Mouse (Mus musculus) liver, embryonic 12.5 days (tissue): ENCODE results near the gene Disp1. TPM values are rescaled to one million over a fixed set of nuclear protein-coding genes. Genes with fewer than 3 reads are reported as not detected.

Experiments
- ATAC-seq: fragments of 200-750 bp; cut with Nextera tagmentation; 2 replicates; pipeline ENCODE4 v1.8.0; 2017; ENCODE audit warnings: moderate number of reproducible peaks, mild to moderate bottlenecking, moderate library complexity
- H3K27ac ChIP-seq: fragments of 300-500 bp; sonication (generic); 2 replicates; pipeline ENCODE4 v1.5.1; 2016; ENCODE audit warnings: mild to moderate bottlenecking
- H3K27me3 ChIP-seq: fragments of 300-500 bp; sonication (generic); replicated peaks from 2 replicates; pipeline ENCODE4 v1.6.1; 2016; ENCODE audit warnings: mild to moderate bottlenecking, moderate library complexity
- H3K36me3 ChIP-seq: fragments of 300-500 bp; sonication (generic); 2 replicates; pipeline ENCODE4 v1.6.1; 2016; ENCODE audit warnings: mild to moderate bottlenecking, moderate library complexity
- H3K4me1 ChIP-seq: fragments of 300-500 bp; sonication (generic); 2 replicates; pipeline ENCODE4 v1.6.1; 2016
- H3K4me2 ChIP-seq: fragments of 300-500 bp; sonication (generic); 2 replicates; pipeline ENCODE4 v1.6.1; 2016; ENCODE audit warnings: mild to moderate bottlenecking, moderate library complexity
- H3K4me3 ChIP-seq: fragments of 300-500 bp; sonication (generic); 2 replicates; pipeline ENCODE4 v1.5.1; 2016; ENCODE audit warnings: mild to moderate bottlenecking, moderate library complexity
- H3K9ac ChIP-seq: fragments of 300-500 bp; sonication (generic); 2 replicates; pipeline ENCODE4 v1.6.1; 2016; ENCODE audit warnings: mild to moderate bottlenecking, moderate library complexity
- H3K9me3 ChIP-seq: fragments of 300-500 bp; sonication (generic); replicated peaks from 2 replicates; pipeline ENCODE4 v1.6.1; 2016; ENCODE audit warnings: mild to moderate bottlenecking, moderate library complexity
- WGBS: fragments of 180-500 bp; shearing (Covaris S2); methylation state at CpG from one replicate; pipeline ENCODE4 v1.1.7; 2016; ENCODE audit not compliant: insufficient replicate concordance; 5-methylcytosine and 5-hydroxymethylcytosine counted together
- polyA plus RNA-seq: library from polyadenylated mRNA; unstranded; fragments of >200 nt; fragmentation: Nextera tagmentation; extraction: Ambion mirVana; gene quantifications from 2 replicates; pipeline ENCODE4 v1.2.1, GENCODE M21; 2016

The Disp1 gene
- polyA plus RNA-seq, 1 experiment from 2014 or later: 4.0 TPM

- Histone ChIP-seq H3K9ac (no peak overlapping the region), H3K4me3 (no peak overlapping the region), H3K27me3 (no peaks in the 10 kb centered on the region), H3K4me1 (no peaks in the 10 kb centered on the region), H3K27ac (no peak overlapping the region), H3K36me3 (peaks cover 14% of the 10 kb centered on the region), H3K4me2 (no peak overlapping the region), H3K9me3 (no peaks in the 10 kb centered on the region)
- 84% methylated on average over 10 of the region's 10 CpGs for WGBS
- no peak for ATAC-seq
These were observed 123.7 kb downstream of the Disp1 start for GRCm38 (mm10) chr1:183097606-183098005.

- Histone ChIP-seq H3K4me3 (no peak overlapping the region), H3K4me2 (no peak overlapping the region), H3K9me3 (no peaks in the 10 kb centered on the region), H3K9ac (no peak overlapping the region), H3K27ac (no peak overlapping the region), H3K4me1 (no peaks in the 10 kb centered on the region), H3K27me3 (no peaks in the 10 kb centered on the region), H3K36me3 (peaks cover 14% of the 10 kb centered on the region)
- ATAC-seq: no peak
- WGBS: 70% methylated on average over 8 of the region's 8 CpGs
These were observed 125.8 kb downstream of the Disp1 start for GRCm38 (mm10) chr1:183095454-183096088.

- Histone ChIP-seq H3K27ac (no peak overlapping the region), H3K4me3 (no peak overlapping the region), H3K4me2 (no peak overlapping the region), H3K36me3 (peaks cover 42% of the 10 kb centered on the region), H3K9ac (no peak overlapping the region), H3K27me3 (no peaks in the 10 kb centered on the region), H3K4me1 (no peaks in the 10 kb centered on the region), H3K9me3 (no peaks in the 10 kb centered on the region)
- ATAC-seq: no peak
- WGBS: 77% methylated on average over 4 of the region's 4 CpGs
These were observed 129.0 kb downstream of the Disp1 start for GRCm38 (mm10) chr1:183092296-183092695.

GRCm38 (mm10) chr1:183091203-183091602, 130.1 kb downstream of the Disp1 start:
- no peak overlapping the region for H3K4me3 ChIP-seq
- H3K27me3 ChIP-seq: no peaks in the 10 kb centered on the region
- H3K27ac ChIP-seq: no peak overlapping the region
- no peak for ATAC-seq
- WGBS: 80% methylated on average over 7 of the region's 7 CpGs
- peaks cover 51% of the 10 kb centered on the region for H3K36me3 ChIP-seq
- no peak overlapping the region for H3K9ac ChIP-seq
- H3K4me1 ChIP-seq: no peaks in the 10 kb centered on the region
- no peaks in the 10 kb centered on the region for H3K9me3 ChIP-seq
- no peak overlapping the region for H3K4me2 ChIP-seq

- 92% methylated on average over 23 of the region's 23 CpGs for WGBS
- no peaks in the 10 kb centered on the region for H3K27me3 ChIP-seq
These were observed 132.7 kb downstream of the Disp1 start for GRCm38 (mm10) chr1:183088661-183089060.

GRCm38 (mm10) chr1:183086843-183087242, 134.5 kb downstream of the Disp1 start:
- Histone ChIP-seq H3K4me1 (no peaks in the 10 kb centered on the region; the same call in 1 of the 2 replicates), H3K27me3 (no peaks in the 10 kb centered on the region), H3K9ac (no peak overlapping the region), H3K4me3 (no peak overlapping the region), H3K4me2 (no peak overlapping the region), H3K9me3 (no peaks in the 10 kb centered on the region), H3K27ac (no peak overlapping the region), H3K36me3 (peaks cover 37% of the 10 kb centered on the region)
- WGBS: 85% methylated on average over 14 of the region's 14 CpGs
- ATAC-seq: no peak

More at GRCm38 (mm10) chr1:183088661-183089060, 132.7 kb downstream of the Disp1 start:
- no peak for ATAC-seq
- H3K4me2 ChIP-seq: no peak overlapping the region
- peaks cover 37% of the 10 kb centered on the region for H3K36me3 ChIP-seq
- H3K9me3 ChIP-seq: no peaks in the 10 kb centered on the region
- no peak overlapping the region for H3K27ac ChIP-seq
- H3K4me3 ChIP-seq: no peak overlapping the region
- no peak overlapping the region for H3K9ac ChIP-seq
- H3K4me1 ChIP-seq: no peaks in the 10 kb centered on the region; the same call in 1 of the 2 replicates

DNA sequence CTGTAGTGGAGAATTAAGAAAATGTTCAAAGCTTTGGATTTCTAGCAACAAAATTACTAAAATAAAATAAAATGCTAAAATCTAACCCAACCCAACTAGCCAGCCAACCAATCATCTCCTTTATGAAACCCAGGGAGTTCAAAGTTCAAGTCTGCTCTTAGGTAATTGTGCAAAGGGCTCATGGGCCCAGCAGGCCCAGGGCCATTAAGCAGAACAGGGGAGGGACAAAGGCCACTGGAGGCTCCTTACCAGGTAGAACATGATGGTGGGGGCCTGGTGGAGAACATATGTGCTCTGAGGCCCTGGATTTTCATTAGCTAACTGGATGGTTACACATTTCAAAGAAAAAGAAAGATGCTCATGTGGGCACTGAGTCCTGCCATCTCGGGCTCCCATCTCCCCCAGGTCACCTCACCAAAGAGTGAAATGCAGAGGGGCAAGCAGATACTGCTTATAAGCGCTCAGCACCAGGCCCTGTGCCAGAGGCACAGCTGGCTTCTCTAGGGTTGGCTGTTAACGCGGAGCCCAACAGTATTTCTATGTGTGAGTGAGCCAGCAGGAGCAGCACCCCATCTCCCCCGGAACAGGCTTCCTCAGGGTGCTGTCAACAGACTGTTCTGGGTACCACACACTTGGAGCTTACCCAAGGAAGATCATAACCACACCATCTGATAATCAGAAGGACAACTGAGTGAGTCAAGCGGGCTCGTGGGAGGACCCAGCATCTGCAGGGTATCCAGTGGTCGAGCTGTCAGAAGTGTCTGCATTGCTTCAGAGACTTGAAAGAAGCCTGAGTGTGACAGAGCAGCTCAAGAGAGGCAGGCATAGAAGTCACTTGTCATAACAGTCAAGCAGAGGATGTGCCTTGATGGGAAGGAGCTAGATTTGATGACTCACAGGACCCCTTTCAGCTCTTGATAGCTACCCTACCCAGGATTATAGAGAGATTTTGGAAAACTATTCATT, 137.0 kb downstream of the Disp1 start:
- ATAC-seq: no peak
- peaks cover 30% of the 10 kb centered on the region for H3K36me3 ChIP-seq
- H3K4me1 ChIP-seq: no peaks in the 10 kb centered on the region; the same call in 1 of the 2 replicates
- no peaks in the 10 kb centered on the region for H3K9me3 ChIP-seq
- H3K27ac ChIP-seq: no peak overlapping the region
- no peak overlapping the region for H3K4me3 ChIP-seq
- no peak overlapping the region for H3K9ac ChIP-seq
- no peak overlapping the region for H3K4me2 ChIP-seq
- 75% methylated on average over 8 of the region's 8 CpGs for WGBS
- no peaks in the 10 kb centered on the region for H3K27me3 ChIP-seq

- peaks cover 11% of the 10 kb centered on the region for H3K36me3 ChIP-seq
- WGBS: 77% methylated on average over 4 of the region's 4 CpGs
- no peak overlapping the region for H3K9ac ChIP-seq
- H3K4me2 ChIP-seq: no peak overlapping the region
- H3K9me3 ChIP-seq: no peaks in the 10 kb centered on the region
- H3K27me3 ChIP-seq: no peaks in the 10 kb centered on the region
- H3K4me1 ChIP-seq: no peaks in the 10 kb centered on the region; the same call in 1 of the 2 replicates
- no peak overlapping the region for H3K27ac ChIP-seq
- ATAC-seq: no peak
- H3K4me3 ChIP-seq: no peak overlapping the region
These were observed 138.9 kb downstream of the Disp1 start for GRCm38 (mm10) chr1:183082436-183082835.

GRCm38 (mm10) chr1:183081126-183081525, 140.2 kb downstream of the Disp1 start:
- ATAC-seq: no peak
- H3K4me3 ChIP-seq: no peak overlapping the region
- H3K27me3 ChIP-seq: no peaks in the 10 kb centered on the region
- H3K36me3 ChIP-seq: no peaks in the 10 kb centered on the region
- no peak overlapping the region for H3K9ac ChIP-seq
- H3K9me3 ChIP-seq: no peaks in the 10 kb centered on the region
- no peak overlapping the region for H3K27ac ChIP-seq
- no peaks in the 10 kb centered on the region; the same call in 1 of the 2 replicates for H3K4me1 ChIP-seq
- H3K4me2 ChIP-seq: no peak overlapping the region

DNA sequence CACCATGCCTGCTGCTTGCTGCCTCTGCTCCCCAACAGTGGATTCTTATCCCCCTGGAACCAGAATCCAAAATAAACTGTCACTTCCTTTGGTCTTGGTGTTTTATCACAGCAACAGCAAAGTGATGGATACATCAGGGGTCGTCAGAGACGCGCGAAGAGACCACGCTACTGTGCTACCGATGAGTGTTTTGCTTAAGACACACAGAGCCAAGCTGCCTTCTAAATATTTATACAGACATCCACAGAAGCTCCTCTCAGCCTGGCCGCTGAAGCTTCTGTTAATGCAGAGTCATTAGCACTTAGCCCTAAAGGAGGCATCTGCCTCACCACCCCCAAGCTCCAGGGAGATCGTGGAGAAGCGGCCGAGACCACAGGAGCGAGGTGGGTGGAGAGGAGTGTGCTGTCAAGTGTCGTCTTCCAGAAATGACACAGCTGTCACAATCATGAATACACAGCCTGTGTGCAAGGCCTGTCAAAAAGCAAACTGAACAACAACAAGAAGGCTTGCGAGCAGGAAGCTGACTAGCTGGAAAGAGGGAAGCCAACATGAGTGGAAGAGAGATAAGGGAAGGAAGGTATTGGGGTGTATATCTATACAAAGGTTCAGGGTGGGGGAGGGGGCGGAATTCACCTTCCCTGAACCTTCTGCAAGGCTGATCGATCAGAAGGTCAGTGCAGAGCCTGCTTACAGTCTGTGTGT, 146.1 kb downstream of the Disp1 start:
- Histone ChIP-seq H3K4me1 (peaks cover 27% of the 10 kb centered on the region), H3K36me3 (no peaks in the 10 kb centered on the region), H3K4me3 (no peak overlapping the region), H3K9ac (no peak overlapping the region), H3K27me3 (no peaks in the 10 kb centered on the region), H3K9me3 (no peaks in the 10 kb centered on the region), H3K4me2 (peak overlapping the region; percentile 15), H3K27ac (no peak overlapping the region)
- peak; percentile 27; the same call in 1 of the 2 replicates for ATAC-seq
- 24% methylated on average over 15 of the region's 15 CpGs for WGBS

GRCm38 (mm10) chr1:183072263-183073050, 148.9 kb downstream of the Disp1 start:
- Histone ChIP-seq H3K36me3 (no peaks in the 10 kb centered on the region), H3K9ac (no peak overlapping the region), H3K9me3 (no peaks in the 10 kb centered on the region), H3K27ac (peak overlapping the region; percentile 20; the same call in 1 of the 2 replicates), H3K4me2 (no peak overlapping the region), H3K27me3 (no peaks in the 10 kb centered on the region), H3K4me1 (peaks cover 31% of the 10 kb centered on the region), H3K4me3 (no peak overlapping the region)
- 50% methylated on average over 12 of the region's 12 CpGs for WGBS
- no peak for ATAC-seq
